Mouse (Mus musculus): ENCODE results near the gene Ccdc142. TPM values are rescaled to one million over a fixed set of nuclear protein-coding genes. Genes with fewer than 3 reads are reported as not detected.
A peak's percentile ranks its signal among the peaks of the same experiment; 100 is the strongest.

Ccdc142 gene
- polyA plus RNA-seq, 1 experiment: 4.5 TPM

DNA sequence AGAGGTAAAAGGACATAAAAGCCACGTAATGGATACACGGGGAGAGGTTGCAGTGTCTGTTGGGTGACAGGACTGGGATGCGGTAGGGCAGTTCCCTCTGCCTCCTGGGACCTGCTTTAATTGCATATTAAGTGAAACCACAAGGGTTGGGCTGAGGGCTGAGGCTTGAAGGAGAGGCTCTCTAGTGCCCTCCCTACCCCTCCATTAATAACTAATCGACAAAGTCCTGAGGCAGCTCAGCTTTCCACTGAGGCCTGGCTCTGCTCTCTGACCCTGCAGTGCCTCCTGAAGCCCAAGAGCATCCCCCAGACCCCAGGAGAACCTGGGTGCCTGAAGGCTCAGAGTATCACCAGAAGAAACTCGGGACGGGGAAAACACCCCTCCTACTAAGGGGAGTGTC, 16.9 kb upstream of the Ccdc142 start:
- DNase-seq (ENCODE audit: low spot score): no peak

DNA sequence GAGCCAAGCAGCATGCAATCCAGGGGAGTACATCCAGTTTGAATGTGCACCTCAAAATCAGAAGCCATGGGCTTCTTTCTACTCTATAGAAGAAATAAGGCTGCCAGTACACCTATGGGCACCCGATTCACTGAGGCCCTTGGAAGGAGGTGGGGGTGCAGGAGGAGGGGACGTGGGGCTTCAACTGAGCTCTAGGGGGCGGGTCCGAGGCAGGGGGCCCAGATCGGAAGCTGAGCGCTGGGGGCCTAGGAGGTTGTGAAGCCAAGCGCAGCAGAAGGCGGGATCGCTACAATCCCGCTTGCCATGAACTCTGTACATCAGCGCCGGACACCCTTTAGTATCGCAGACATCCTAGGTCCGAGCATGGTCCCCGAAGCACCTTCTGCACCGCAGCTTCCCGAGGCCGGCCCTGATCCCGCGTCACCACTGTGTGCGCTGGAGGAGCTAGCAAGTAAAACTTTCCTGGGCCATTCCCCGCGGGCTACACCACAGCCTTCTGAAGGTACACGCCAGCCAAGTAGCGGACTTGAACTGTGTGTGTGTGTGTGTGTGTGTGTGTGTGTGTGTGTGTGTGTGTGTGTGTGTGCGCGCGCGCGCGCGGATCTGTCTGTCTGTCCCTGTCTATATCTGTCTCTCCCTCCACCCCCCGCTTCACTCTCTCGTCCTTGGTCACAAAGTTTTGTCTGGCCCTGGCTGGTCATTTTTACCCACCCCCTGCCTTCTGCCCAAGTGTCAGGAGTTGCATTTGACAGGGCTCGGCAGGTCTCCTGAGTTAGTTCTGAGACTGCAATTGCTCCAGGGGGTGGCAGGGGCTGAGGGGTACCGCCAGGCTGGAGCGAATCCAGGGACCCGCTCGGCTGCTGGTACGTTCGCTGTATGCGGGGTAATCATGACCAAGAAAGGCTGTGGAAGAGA, 15.0 kb upstream of the Ccdc142 start, which contains the start of gene Lbx2:
Gene Lbx2, plus strand, starts transcription at position 247 of the 915 bp plus-strand sequence.
- no peak for DNase-seq (ENCODE audit: low spot score)

DNA sequence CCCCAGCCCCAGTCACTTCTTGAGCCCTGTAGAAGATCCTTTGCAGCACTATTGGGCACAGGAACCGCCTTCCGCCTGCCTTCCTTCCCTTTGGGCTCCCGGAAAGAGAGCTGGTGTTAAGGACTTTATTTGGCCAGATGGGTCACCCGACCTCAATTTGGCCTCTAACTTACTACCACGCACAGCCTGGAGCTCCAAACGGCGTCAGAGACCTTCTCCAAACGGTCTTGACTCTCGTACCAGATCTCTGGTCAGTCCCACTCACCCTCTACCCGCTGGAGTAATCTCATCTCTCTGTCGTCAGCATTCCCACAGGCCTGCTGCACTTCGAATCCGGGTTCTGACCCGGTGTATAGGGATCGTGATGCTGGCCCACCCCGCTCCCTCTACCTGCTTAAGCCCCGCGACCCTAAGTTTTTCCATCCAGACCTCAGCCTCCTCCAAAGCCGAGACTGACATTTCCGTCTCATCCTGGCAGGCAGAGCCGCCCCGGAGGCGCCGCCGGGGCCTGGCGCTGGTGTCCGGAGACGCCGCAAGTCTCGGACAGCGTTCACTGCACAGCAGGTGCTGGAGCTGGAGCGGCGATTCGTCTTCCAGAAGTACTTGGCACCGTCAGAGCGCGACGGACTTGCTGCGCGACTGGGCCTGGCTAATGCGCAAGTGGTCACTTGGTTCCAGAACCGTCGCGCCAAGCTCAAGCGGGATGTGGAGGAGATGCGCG, 14.0 kb upstream of the Ccdc142 start:
- no peak for DNase-seq (ENCODE audit: low spot score)

DNA sequence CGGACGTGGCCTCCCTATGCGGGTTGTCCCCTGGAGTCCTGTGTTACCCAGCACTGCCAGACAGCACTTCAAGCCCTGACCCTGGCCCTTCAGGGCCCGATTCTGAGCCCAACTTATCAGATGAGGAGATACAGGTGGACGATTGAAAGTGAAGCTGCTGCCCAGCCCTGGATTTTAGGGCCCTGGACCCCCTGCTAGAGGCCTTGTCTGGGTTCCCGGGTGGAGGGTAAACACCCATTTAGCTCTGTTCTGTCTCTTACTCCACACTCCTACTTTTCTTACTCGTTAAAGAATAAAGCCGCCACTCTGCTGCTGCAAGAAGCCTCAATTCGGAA, 13.5 kb upstream of the Ccdc142 start:
- no peak for DNase-seq (ENCODE audit: low spot score)

DNA sequence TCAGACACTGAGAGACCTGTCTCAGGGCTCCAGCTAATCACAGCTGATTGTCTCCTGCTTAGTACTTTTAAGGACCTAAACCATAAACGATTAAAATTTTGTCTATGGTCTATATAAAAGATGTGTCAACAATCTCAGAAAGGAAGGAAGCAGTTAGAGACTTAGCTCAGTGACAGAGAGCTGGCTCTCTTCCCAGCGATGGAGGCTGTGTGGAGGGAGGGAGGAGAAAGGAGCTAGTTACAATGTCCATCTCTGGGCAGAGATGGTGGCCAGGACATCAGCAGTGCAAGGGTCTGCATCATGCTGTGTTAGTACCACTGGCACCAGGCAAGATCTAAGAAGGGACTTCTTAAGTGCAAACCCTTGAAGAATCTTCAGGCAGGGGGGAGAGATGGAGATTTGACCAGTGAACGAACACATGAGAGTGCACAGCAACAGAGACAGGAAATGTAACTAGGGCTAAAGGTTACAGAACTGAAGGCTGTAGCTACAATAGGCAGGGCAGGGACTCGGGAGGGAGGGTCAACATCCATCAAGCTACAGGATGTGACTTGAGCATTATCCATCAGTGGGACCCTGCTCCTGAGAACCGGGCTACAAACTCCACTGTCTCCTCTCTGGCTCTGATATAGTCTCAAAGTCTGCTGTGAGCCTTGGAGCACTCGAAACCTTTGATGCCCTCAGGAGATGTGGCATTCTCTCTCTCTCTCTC, 8.8 kb upstream of the Ccdc142 start:
- no peak for DNase-seq (ENCODE audit: low spot score)

DNA sequence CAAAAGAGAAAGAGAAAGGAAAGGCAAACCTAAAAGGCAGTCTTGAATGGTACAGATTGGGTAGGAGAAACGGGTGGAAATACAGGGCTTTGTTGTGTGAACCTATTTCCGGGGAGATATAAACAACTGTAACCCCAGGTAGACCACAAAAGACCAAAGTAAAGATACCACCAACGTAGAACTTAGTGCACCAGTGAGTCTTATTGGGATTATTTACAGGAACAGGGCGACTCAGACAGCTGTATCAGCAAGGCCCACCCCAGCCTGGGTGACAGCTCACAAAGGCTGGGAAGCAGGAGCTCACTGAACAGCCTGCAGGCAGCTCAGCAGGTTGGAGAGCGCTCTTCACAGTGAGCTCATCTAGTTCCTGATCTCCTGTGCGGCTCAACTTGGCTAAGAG, 5.4 kb upstream of the Ccdc142 start:
- no peak for DNase-seq (ENCODE audit: low spot score)

DNA sequence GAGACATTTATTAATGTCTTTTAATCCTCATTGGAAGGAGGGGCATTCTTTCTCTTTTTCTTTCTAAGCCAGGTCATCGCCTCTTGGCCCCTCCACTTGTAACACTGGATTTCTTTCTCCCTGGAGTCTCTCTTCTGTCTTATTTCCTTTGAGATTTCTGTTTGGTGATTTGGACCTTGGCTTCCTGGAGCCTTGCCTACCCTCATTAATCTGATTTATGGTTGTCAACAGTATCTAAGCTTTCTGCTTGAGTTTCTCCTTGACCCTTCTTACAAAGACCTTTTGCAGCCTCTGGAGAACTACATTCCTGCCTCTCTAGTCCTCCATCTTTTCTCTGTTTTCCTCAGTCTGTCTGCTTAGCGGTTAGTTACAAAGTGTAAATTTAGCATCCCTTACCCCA, 3.0 kb upstream of the Ccdc142 start:
- DNase-seq (ENCODE audit: low spot score): no peak

DNA sequence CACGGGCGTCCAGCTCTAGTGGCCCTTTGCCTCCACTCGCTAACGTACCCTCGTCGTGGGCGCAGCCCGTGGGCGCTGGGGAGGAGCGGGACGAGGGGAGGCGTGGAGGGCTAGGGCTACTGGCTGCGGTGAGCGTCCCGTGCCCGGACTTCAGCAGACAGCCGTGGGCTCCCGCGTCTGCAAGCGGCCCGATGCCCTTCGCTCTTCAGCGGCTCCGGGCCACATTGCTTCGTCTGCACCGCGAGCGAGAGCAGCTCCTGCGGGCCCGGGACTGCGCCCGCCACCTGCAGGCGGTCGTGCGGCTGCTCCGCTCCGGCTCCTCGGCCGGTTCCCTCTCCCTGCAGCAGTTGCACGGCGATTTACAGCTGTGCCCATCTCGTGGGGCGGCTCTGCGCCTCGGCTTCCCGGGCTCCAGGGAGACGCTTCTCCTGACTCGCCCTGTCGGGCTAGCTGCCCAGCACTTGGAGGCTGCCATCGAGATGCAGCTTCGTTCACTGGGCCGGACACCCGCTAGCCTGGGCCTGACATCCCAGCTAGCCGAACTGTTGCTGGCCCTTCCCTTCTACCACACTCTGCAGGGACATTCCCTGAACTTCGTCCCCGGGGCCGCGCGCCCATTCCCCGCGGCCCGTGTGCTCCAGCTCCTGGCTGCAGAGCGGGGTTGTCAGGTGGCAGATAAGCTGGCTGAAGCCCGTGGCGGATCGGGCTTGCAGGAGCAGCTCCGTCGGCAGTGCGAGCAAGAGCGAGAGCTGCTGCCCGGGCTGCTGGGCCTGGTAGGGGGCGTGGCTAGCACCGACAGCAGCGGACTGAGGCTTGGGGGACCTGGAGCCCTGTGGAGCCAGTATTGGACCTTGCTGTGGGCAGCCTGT, 521 bp downstream of the Ccdc142 start:
- DNase-seq (ENCODE audit: low spot score): no peak

DNA sequence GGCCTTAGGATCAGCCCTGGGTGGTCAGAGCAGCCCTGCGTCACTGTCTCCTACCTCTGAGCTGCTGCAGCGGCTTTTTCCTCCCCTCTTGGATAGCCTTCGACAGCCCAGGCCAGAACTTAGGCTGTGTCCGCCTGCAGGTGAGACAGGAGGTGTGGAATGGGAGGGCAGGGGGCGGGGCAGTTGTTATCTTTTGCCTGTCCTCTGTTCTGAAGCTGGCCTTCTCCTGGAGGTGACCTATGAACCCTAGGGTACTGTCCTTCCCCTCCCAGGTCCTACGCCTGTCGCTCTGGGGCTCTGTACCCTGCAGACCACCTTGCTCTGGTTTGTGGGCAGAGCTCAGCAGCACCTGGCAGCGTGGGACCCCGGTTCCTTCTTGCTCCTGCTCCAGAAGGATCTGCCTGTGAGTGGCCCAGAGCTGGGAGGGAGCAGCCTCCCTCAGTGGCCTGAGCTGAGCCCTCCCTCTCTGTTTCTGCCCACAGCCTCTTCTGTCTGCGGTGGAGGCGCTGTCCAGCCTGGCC, 1.8 kb downstream of the Ccdc142 start:
- DNase-seq (ENCODE audit: low spot score): no peak

DNA sequence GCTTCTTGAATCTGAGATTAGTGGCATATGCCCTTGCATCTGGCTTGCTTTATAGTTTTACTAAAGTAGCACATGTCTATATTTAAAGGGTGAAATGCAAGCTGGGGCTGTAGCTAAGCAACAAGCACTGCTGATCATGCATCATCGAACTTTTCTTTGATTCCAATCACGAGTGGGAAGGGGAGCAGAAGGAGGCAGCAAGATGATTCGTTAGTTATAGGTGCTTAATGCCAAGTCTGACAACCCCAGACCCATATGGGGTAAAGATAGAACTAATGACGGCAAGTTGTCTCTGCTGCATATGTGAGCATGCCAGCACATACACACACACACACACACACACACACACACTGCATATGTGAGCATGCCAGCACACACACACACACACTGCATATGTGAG, 2.8 kb downstream of the Ccdc142 start:
- DNase-seq (ENCODE audit: low spot score): no peak

DNA sequence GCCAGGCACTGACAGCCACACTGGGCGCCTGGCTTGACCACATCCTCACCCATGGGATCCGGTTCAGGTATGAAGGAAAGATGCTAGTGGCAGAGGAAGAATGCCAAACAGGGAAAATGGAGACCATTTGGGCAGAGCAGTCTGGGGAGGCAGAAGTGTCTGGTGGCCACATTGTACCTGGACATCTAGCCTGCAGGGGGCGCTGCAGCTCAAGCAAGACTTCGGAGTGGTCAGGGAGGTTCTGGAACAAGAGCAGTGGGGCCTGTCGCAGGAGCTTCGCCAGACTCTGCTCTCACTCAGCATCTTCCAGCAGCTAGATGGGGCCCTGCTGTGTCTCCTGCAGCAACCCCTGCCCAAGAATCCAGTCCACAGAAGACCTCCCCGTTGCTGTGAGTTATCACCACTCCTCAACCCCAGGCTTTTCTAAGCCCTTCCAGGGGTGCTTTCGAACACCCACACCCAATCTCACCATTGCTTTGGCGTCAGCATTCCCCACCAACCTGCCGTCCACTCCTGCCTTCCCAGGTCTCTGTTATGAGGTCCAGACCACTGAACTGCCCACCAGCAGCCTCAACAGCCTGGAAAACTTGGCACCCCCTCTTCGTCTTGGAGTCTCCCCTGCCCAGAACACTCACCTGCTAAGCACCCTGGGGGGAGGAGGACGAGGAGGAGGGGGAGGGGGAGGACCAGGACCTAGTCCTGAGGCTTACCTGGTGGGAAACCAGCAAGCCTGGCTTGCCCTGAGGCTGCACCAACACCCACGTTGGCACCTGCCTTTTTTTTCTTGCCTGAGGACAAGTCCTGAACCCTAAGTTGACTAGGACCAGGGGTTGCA, 6.4 kb downstream of the Ccdc142 start:
- no peak for DNase-seq (ENCODE audit: low spot score)

DNA sequence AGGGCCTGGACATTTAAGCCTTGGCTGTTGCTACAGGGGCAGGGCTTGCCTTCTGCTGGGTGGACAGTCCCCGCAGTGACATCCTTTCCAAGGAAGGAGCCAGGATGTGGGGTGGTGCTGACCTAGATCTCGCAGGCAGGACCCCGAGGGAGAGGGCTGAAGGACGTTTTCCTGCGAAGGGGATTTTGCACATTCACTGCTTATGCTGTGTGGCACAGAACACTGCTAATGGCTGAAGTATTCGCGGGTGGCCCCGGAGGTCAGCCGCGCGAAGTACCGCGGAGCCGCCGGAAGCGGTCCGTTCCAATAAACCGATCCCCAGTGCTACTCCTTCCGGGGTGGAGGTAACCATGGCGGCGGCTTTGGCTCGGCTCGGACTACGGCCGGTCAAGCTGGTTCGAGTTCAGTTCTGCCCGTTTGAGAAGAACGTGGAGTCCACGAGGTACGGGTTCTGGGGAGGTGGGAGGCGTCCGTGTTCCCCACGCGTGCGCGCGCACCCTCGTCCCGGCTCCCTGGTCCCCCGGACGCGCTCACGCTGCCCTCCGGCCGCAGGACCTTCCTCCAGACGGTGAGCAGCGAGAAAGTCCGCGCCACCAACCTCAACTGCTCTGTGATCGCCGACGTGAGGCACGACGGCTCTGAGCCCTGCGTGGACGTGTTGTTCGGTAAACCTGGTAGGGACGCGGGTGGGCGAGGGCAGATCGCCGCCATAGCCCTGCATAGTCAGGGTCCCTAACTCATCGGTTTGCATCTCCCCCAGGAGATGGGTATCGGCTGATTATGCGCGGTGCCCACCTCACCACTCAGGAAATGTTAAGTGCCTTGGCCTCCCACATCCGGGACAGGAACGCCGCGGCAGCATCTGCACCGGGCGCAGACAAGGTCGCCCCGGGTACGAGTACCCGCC, 7.6 kb downstream of the Ccdc142 start, which contains the start of gene Mrpl53:
Gene Mrpl53, plus strand, starts transcription at position 279 of the 907 bp plus-strand sequence.
- peak; percentile 80 for DNase-seq (ENCODE audit: low spot score)

DNA sequence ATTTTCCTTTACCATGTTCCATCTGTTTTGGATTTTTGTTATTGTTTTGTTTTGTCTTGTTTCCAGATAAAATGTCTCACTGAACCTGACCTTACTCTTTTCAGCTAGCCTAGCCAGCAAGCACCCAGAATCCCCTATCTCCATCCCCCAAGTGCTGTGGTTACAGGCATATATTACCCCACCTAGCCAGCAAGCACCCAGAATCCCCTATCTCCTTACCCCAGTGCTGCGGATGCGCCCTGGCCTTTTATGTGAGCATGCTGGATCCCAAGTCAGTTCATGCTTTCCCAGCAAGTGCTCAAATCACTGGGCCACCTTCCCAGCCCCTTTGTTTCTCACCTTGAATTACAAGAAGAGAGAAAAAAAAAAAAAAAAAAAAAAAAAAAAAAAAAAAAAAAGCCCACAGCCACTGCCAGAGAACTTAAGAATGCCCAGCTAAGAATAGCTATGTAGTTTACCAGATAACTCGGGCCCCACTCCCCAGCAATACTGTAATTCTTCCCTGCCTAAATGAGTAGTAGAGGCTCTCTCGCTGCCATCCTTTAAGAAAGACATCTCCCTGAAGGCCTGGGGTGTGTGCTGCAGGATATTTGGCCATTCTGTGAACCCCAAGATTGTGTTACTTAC, 10.2 kb downstream of the Ccdc142 start:
- no peak for DNase-seq (ENCODE audit: low spot score)

DNA sequence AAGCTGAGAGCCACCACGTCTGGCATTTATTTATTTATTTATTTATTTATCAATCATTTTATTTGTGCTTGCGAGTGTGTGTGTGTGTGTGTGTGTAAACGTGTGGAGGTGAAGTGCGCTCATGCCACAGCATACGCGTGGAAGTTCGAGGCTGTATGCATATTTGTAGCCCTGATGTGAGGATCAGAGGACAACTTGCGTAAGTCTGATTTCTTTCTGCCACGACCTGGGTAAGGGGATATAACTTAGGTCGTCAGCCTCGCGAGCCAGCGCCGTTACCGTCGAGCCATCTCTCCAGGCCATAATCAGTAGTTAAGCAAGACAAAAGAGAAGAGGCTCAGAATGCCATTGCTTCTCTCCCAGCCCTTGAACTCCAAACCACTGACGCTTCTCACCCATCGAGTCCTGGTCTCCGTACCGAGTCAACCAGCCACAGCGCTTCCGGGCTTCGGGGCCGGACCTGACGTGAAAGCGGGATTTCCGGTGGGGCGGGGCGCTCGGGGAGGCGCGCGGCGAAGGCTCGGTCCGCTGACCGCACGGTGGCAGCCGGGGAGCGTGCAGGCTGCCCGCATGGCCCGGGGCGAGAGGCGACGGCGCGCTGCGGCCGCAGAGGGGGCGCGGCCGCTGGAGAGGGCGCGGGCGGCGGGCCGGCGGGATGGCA, 13.7 kb downstream of the Ccdc142 start, which contains the start of gene Mogs:
Gene Mogs, plus strand, starts transcription at position 486 of the 661 bp plus-strand sequence.
- DNase-seq (ENCODE audit: low spot score): peak; percentile 95

DNA sequence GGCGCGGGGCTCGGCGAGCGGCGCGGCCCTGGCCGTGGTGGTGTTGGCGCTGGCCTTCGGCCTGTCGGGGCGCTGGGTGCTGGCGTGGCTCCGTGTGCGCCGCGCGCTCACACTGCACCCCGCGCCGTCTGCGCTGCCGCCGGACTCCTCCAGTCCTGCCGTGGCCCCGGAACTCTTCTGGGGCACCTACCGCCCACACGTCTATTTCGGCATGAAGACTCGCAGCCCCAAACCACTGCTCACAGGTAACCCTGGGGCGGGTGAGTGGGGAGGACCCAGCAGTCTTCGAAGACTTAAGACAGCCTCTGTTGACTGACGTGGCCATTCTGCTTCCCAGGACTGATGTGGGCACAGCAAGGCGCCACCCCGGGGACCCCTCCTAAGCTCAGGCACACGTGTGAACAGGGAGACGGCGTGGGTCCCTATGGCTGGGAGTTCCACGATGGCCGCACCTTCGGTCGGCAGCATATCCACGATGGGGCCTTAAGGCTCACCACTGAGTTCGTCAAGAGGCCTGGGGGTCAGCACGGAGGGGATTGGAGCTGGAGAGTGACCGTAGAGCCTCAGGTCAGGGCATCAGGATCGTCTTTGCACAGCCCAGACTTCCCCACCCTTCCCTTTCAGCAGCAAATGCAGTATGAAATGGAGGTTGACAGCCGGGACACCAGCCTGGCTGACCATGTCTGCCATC, 14.4 kb downstream of the Ccdc142 start:
- DNase-seq (ENCODE audit: low spot score): no peak

DNA sequence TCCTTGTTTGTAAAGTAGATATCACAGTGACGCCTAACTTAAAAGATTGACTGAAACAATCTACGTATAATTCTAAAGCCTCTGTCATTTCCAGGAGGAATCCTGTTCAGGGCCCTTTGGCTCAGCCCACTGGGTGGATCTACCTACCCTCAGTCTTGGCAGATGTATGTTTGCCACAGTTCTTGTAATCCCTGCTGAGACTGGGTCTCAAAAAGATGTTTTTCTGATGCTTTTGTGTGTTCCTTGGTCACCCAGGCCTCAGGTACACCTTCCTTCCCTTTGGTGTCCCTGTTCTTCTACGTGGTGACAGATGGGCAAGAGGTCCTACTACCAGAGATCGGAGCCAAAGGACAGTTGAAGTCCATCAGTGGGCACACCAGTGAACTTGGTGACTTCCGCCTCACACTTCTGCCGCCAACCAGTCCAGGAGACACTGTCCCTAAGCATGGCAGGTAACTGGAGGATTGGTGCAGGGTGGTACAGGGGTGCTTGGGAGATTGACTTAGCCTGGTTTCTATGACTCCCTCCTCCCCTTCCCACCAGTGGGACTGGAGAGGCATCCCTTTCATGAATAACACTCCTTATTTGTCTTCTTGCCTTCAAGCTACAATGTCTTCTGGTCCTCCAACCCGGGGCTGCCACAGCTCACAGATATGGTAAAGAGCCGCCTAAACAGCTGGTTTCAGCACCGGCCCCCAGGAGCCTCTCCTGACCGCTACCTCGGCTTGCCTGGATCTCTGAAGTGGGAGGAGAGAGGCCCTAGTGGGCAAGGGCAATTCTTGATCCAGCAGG, 15.2 kb downstream of the Ccdc142 start:
- no peak for DNase-seq (ENCODE audit: low spot score)

DNA sequence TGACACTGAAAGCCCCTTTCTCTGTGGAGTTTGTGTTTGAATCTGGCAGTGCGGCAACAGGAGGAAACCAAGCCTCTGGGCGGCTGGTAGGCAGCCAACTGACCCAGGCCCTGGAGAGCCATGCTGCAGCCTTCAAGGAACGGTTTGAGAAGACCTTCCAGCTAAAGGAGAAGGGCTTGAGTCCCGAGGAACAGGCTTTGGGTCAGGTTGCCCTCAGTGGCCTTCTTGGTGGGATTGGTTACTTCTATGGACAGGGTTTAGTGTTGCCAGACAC, 15.7 kb downstream of the Ccdc142 start:
- DNase-seq (ENCODE audit: low spot score): no peak
